Mouse (Mus musculus) spleen, adult 2 months (tissue): ENCODE data around the gene Lsm7. TPM values are rescaled to one million over a fixed set of nuclear protein-coding genes. Genes with fewer than 3 reads are reported as not detected.

Source experiments
- DNase-seq, 2 experiments: peaks; one replicate each; pipeline versions ENCODE4 v3.0.0 to v3.0.0-alpha.2; 2012 to 2021; ENCODE audit warnings: low spot score in 2 of 2, low read depth in 1 of 2
- H3K27ac ChIP-seq: fragments of 200-500 bp; 2 replicates; pipeline ENCODE4 v1.5.1; 2012; ENCODE audit warnings: low read length, inconsistent platforms; ENCODE audit not compliant: insufficient read depth
- H3K27me3 ChIP-seq: fragments of 200-500 bp; 2 replicates; pipeline ENCODE4 v1.6.1; 2012; ENCODE audit warnings: mild to moderate bottlenecking, moderate library complexity, low read length, inconsistent platforms; ENCODE audit not compliant: control insufficient read depth, insufficient read depth
- H3K36me3 ChIP-seq: fragments of 200-500 bp; 2 replicates; pipeline ENCODE4 v1.6.1; 2012; ENCODE audit warnings: mild to moderate bottlenecking, low read length, inconsistent platforms; ENCODE audit not compliant: control insufficient read depth, insufficient read depth
- H3K4me1 ChIP-seq: fragments of 200-500 bp; 2 replicates; pipeline ENCODE4 v1.6.1; 2011; ENCODE audit warnings: inconsistent platforms; ENCODE audit not compliant: control insufficient read depth, insufficient read depth, insufficient read length
- H3K4me3 ChIP-seq: fragments of 200-500 bp; 2 replicates; pipeline ENCODE4 v1.5.1; 2011; ENCODE audit warnings: mild to moderate bottlenecking, inconsistent platforms; ENCODE audit not compliant: insufficient read depth, insufficient read length; ENCODE audit errors: extremely low read depth
- CTCF ChIP-seq: fragments of 200-500 bp; IDR thresholded peaks from 2 replicates; pipeline ENCODE4 v1.5.1; 2011; ENCODE audit warnings: mild to moderate bottlenecking, inconsistent platforms; ENCODE audit not compliant: insufficient read depth, insufficient read length, insufficient replicate concordance; ENCODE audit errors: extremely low read depth
- POLR2A ChIP-seq: fragments of 200-500 bp; IDR thresholded peaks from 2 replicates; pipeline ENCODE4 v1.6.1; 2011; ENCODE audit warnings: low read depth, low read length, inconsistent platforms
- WGBS: fragments of 180-500 bp; shearing (Covaris S2); methylation state at CpG from one replicate; pipeline ENCODE4 v1.1.7; 2018; 5-methylcytosine and 5-hydroxymethylcytosine counted together
- polyA plus RNA-seq: library from polyadenylated mRNA; depleted of rRNA; stranded (reverse); fragments of >200 nt; gene quantifications from 2 replicates; pipeline ENCODE4 v1.2.3, GENCODE M21; 2012; rRNA removed

Gene Lsm7
- 84.0 and 103 TPM in 2 replicates for polyA plus RNA-seq

DNA sequence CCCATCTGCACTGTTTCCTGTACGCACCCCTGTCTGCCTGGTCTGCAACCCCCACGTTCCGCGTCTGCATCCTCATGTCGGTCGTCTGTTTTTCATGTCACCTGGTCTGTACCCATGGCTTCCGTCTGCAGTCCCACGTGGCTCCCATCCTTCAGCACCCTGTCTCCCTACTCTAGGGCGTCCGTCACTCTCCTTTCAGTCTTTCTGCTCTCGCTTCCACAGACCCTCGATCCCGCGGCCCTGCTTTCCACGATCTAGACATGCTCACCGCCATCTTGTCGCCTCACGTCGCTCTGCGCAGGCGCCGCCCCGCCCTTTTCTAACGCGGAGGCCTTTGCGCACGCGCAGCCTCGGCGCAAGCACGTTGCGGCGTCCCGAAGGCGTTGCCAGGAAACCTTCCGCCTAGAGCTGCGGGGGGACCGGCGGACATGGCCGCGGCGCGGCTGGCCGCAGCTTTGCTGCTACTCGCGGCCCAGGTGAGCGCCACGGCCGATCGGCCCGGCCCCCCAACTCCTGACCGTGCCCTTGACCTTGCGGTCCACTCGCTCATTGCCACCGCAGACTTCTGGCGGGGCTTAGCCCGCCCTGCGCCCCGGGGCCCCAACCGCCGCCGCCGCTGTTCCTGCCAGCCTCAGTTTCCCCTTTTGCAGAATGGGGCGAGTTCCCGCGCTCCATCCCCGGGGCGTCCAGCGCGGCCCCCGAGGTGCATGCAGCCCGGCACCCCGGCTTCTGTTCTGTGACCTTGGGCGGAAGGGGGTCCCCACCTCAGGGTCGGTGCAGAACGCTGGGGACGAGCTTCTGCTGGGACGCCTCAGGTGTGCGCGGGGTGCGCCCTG is at the start of gene Lsm7, which contains the start of gene Sppl2b:
Gene Lsm7 (minus strand): TSS at position 297 of the 836 bp plus-strand sequence.
Gene Sppl2b (plus strand): TSS at position 363 of the 836 bp plus-strand sequence.
- peak within 1 kb of the TSS; percentile 78 for H3K4me3 ChIP-seq
- H3K4me1 ChIP-seq: peaks cover 4% of the 10 kb centered on the region
- no peaks in the 10 kb centered on the region for H3K27me3 ChIP-seq
- under 1% methylated on average over 81 of the region's 81 CpGs for WGBS
- DNase-seq: peak; percentile 85 to 97
- TF ChIP-seq POLR2A (peak; percentile 17; the same call in 1 of the 2 replicates), CTCF (no peak)
- H3K27ac ChIP-seq: peak within 1 kb of the TSS; percentile 9; the same call in 1 of the 2 replicates
- H3K36me3 ChIP-seq: peaks cover 11% of the 10 kb centered on the region; the same call in 1 of the 2 replicates

- Histone ChIP-seq H3K27me3 (no peaks in the 10 kb centered on the region), H3K27ac (no peak overlapping the region), H3K4me1 (peaks cover 4% of the 10 kb centered on the region), H3K36me3 (peaks cover 7% of the 10 kb centered on the region), H3K4me3 (no peak overlapping the region)
- TF ChIP-seq CTCF (no peak), POLR2A (no peak)
- 97% methylated on average over 11 of the region's 11 CpGs for WGBS
- DNase-seq: no peak
Measured at GRCm38 (mm10) chr10:80904709-80905108, 49.7 kb upstream of the Lsm7 start.

- no peak overlapping the region for H3K27ac ChIP-seq
- no peak overlapping the region for H3K4me3 ChIP-seq
- H3K27me3 ChIP-seq: no peaks in the 10 kb centered on the region
- no peak for DNase-seq
- peaks cover 6% of the 10 kb centered on the region for H3K4me1 ChIP-seq
- TF ChIP-seq CTCF (no peak), POLR2A (no peak)
- 93% methylated on average over 28 of the region's 28 CpGs for WGBS
- peaks cover 7% of the 10 kb centered on the region for H3K36me3 ChIP-seq
Measured at GRCm38 (mm10) chr10:80904004-80904693, 49.1 kb upstream of the Lsm7 start.

DNA sequence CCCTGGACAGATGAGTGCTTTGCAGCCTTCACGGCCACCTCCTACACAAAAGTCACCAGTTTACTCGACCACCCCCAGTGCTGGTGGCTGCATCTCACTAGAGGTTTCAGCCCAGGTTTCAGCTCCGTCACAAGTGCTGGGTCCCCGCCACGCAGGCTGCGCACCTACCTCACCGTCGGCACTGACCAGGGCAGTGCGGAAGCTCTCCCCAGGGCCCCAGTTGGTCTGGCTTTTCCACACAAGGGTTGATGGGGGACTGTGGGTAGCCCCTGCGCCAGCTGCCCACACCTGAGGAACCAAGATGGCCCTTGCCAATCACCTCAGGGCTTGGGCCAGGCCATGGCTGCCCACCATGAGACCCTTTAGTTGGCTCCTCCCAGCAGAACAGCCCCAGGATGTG is 48.3 kb upstream of the Lsm7 start:
- Histone ChIP-seq H3K4me3 (no peak overlapping the region), H3K27me3 (no peaks in the 10 kb centered on the region), H3K27ac (no peak overlapping the region), H3K4me1 (peaks cover 6% of the 10 kb centered on the region), H3K36me3 (peaks cover 7% of the 10 kb centered on the region)
- TF ChIP-seq POLR2A (no peak), CTCF (no peak)
- no peak for DNase-seq
- WGBS: 94% methylated on average over 10 of the region's 10 CpGs

DNA sequence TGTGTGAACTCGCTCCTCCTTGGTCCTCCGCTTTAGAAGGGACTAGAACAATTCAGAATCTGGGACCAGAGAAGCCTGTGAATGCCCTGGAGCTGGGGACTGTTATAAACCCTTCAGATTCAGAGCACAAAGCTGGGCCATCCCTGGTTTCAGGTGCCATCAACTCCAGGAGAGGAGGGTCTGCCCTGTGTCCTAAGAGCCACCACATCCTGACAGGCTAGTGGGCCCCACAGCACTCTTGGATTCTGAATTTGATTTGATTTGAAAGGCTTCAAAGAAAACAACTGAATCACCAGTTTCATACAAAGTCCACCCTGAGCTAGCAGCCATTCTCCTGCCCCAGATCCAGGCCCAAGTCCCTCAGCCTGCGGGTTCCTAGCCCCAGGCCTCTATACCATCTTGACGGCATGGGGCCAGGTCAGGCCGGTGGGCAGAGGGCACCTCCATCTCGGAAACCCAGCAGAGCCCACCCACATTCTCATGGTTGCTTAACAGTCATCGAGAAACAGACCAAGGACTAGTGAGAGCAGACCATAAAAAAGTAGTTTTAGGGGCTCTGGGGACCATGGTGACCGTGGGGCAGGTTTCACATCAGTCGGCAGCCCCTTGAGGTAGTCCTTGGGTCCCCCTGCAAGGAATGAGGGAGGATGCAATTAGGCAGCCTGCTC is 47.4 kb upstream of the Lsm7 start:
- no peak overlapping the region for H3K4me3 ChIP-seq

GRCm38 (mm10) chr10:80901409-80902272 is 46.6 kb upstream of the Lsm7 start:
- Histone ChIP-seq H3K27ac (0 out of 2 replicates have a peak overlapping the region, but pooled peaks have one; percentile 16), H3K4me3 (no peak overlapping the region), H3K36me3 (peaks cover 9% of the 10 kb centered on the region), H3K4me1 (peaks cover 6% of the 10 kb centered on the region), H3K27me3 (no peaks in the 10 kb centered on the region)
- DNase-seq: no peak
- WGBS: 92% methylated on average over 19 of the region's 19 CpGs
- TF ChIP-seq POLR2A (no peak), CTCF (no peak)

More for the DNA sequence above, 47.4 kb upstream of the Lsm7 start:
- no peak overlapping the region for H3K27ac ChIP-seq
- peaks cover 11% of the 10 kb centered on the region for H3K36me3 ChIP-seq
- H3K27me3 ChIP-seq: no peaks in the 10 kb centered on the region
- DNase-seq: no peak
- WGBS: 92% methylated on average over 9 of the region's 9 CpGs
- peaks cover 6% of the 10 kb centered on the region for H3K4me1 ChIP-seq
- TF ChIP-seq CTCF: no peak
- no peak for TF ChIP-seq POLR2A
